Mouse (Mus musculus) thymus, adult 2 months (tissue): ENCODE results near the gene Slc1a1. TPM values are rescaled to one million over a fixed set of nuclear protein-coding genes. Genes with fewer than 3 reads are reported as not detected.

Source experiments
- DNase-seq: peaks from one replicate; pipeline ENCODE4 v3.0.0; 2021
- H3K27ac ChIP-seq: fragments of 200-500 bp; 2 replicates; pipeline ENCODE4 v1.5.1; 2012; ENCODE audit warnings: low read length, control low read depth; ENCODE audit not compliant: control insufficient read depth, insufficient read depth
- H3K27me3 ChIP-seq: fragments of 200-500 bp; 2 replicates; pipeline ENCODE4 v1.6.1; 2012; ENCODE audit warnings: mild to moderate bottlenecking, low read length, moderate library complexity, mixed read lengths; ENCODE audit not compliant: control insufficient read depth, insufficient read depth
- H3K36me3 ChIP-seq: fragments of 200-500 bp; 2 replicates; pipeline ENCODE4 v1.6.1; 2012; ENCODE audit warnings: mild to moderate bottlenecking, low read length, moderate library complexity; ENCODE audit not compliant: control insufficient read depth, insufficient read depth
- H3K4me1 ChIP-seq: fragments of 200-500 bp; replicated peaks from 2 replicates; pipeline ENCODE4 v1.6.1; 2012; ENCODE audit warnings: low read length; ENCODE audit not compliant: control insufficient read depth, insufficient read depth
- H3K4me3 ChIP-seq: fragments of 200-500 bp; 2 replicates; pipeline ENCODE4 v1.5.1; 2012; ENCODE audit warnings: mild to moderate bottlenecking, low read length, control low read depth, moderate library complexity; ENCODE audit not compliant: control insufficient read depth, insufficient read depth
- CTCF ChIP-seq: fragments of 200-500 bp; IDR thresholded peaks from 2 replicates; pipeline ENCODE4 v1.5.1; 2012; ENCODE audit warnings: mild to moderate bottlenecking, control low read depth, low read length, moderate library complexity, borderline replicate concordance; ENCODE audit not compliant: control insufficient read depth, poor library complexity, insufficient read depth; ENCODE audit errors: extremely low read depth
- POLR2A ChIP-seq: fragments of 200-500 bp; IDR thresholded peaks from 2 replicates; pipeline ENCODE4 v1.6.1; 2012; ENCODE audit warnings: mild to moderate bottlenecking, low read length, control low read depth, moderate library complexity; ENCODE audit not compliant: control insufficient read depth, poor library complexity, insufficient read depth; ENCODE audit errors: extremely low read depth
- WGBS: fragments of 180-500 bp; shearing (Covaris S2); methylation state at CpG from one replicate; pipeline ENCODE4 v1.1.7; 2018; 5-methylcytosine and 5-hydroxymethylcytosine counted together
- polyA plus RNA-seq: library from polyadenylated mRNA; depleted of rRNA; stranded (reverse); fragments of >200 nt; gene quantifications from 2 replicates; pipeline ENCODE4 v1.2.3, GENCODE M21; 2012; rRNA removed

Slc1a1 gene
- polyA plus RNA-seq, 1 experiment: 0.51 TPM

DNA sequence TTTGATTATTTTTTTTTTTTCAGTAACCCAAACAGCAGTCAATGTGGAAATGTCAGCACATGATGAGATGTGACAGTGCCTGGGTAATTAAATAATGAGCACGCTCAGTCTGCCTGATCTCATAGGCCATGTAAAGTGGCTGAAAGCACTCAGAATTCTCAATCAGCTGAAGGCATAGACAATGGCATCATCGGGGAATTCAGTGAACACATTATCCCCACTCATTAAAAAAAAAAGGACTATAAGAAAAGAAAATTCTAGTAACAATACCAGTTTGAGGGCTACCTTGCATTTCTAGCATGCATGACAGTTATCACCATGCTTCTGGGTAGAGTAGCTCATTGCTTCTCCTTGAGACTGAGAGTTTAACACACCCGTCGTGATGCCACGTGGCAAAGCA, 116.4 kb downstream of the Slc1a1 start:
- WGBS: 95% methylated on average over 5 of the region's 5 CpGs
- no peak for DNase-seq
- H3K27me3 ChIP-seq: no peaks in the 10 kb centered on the region
- H3K4me1 ChIP-seq: no peaks in the 10 kb centered on the region
- H3K36me3 ChIP-seq: no peaks in the 10 kb centered on the region
- H3K4me3 ChIP-seq: no peak overlapping the region
- H3K27ac ChIP-seq: no peak overlapping the region
- no peak for TF ChIP-seq CTCF
- no peak for TF ChIP-seq POLR2A

DNA sequence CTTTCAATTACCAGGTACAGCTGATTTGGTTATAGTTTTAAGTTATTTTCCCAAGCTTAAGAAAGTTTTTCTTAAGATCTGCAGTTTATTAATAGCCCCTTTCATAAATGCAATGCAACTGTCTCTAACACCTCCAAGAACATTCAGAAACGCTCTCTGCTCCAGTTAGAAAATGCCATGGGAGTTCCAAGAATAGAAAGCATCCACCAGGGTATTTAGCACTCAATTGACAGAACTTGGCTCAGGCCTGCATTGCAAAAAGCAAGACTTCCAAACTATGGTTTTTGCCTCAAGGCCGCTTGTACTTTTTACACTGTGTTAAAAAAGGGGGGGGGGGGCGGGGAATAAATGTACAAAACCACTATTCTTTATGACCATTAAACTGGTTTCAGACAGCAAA, 128.3 kb downstream of the Slc1a1 start:
- no peak for TF ChIP-seq CTCF
- no peak for TF ChIP-seq POLR2A
- WGBS: 65% methylated on average over 3 of the region's 3 CpGs
- DNase-seq: no peak
- no peaks in the 10 kb centered on the region for H3K36me3 ChIP-seq
- no peak overlapping the region for H3K4me3 ChIP-seq
- H3K27me3 ChIP-seq: no peaks in the 10 kb centered on the region
- no peak overlapping the region for H3K27ac ChIP-seq
- peaks cover 6% of the 10 kb centered on the region for H3K4me1 ChIP-seq

DNA sequence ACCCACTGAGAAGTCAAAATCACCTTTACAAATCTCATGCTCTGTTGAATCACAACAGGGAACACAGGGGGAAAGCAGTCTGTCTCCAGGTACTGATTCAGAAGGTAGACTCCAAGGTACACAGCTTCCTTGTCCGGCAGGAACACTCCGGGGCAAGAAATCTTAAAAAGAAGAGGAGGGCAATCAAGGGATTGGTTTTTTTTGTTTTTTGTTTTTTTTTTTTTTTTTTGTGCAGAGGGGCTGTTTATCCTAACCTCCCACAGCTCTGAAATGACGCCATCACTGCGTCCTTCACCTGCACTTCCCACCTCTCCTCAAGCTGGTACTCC, 128.6 kb downstream of the Slc1a1 start:
- H3K4me1 ChIP-seq: peaks cover 6% of the 10 kb centered on the region
- TF ChIP-seq POLR2A (no peak), CTCF (no peak)
- peak overlapping the region; percentile 85 for H3K4me3 ChIP-seq
- no peaks in the 10 kb centered on the region for H3K36me3 ChIP-seq
- WGBS: 6% methylated on average over 4 of the region's 4 CpGs
- no peak for DNase-seq
- H3K27ac ChIP-seq: no peak overlapping the region
- no peaks in the 10 kb centered on the region for H3K27me3 ChIP-seq

Other genes starting within 250 kb of the Slc1a1 start
- 1.8 and 2.3 TPM in 2 replicates for gene Glis3, start 155.0 kb upstream of the Slc1a1 start, polyA plus RNA-seq
- gene Plpp6, start 128.9 kb downstream of the Slc1a1 start, polyA plus RNA-seq: 12.0 and 18.4 TPM in 2 replicates
- 0.78 and 1.5 TPM in 2 replicates for gene 4430402I18Rik, start 132.8 kb downstream of the Slc1a1 start, polyA plus RNA-seq
- 21.4 and 26.0 TPM in 2 replicates for gene Cdc37l1, start 155.3 kb downstream of the Slc1a1 start, polyA plus RNA-seq
- gene Ak3, start 212.9 kb downstream of the Slc1a1 start, polyA plus RNA-seq: 43.3 and 50.9 TPM in 2 replicates